Mouse (Mus musculus): ENCODE data around the gene Dlst. TPM values are rescaled to one million over a fixed set of nuclear protein-coding genes. Genes with fewer than 3 reads are reported as not detected.

The Dlst gene
- total RNA-seq (2021), result 100 to 1,000 TPM; 248 to 258 TPM
- long read RNA-seq, experiment 1, transcript Dlst-201 (15 exons, 2,764 nt), result major isoform, 101 of 158 reads
- long read RNA-seq, experiment 1, partial matches to known transcripts, result 50 of 158 reads
- long read RNA-seq, experiment 1, other reads (novel, unspliced or antisense), result 3 of 158 reads
- long read RNA-seq, experiment 2, transcript Dlst-201 (15 exons, 2,764 nt), result major isoform, 139 of 185 reads
- long read RNA-seq, experiment 2, partial matches to known transcripts, result 36 of 185 reads
- long read RNA-seq, experiment 2, other reads (novel, unspliced or antisense), result 9 of 185 reads

GRCm38 (mm10) chr12:85110698-85111592 is at the start of gene Dlst, which contains the start of gene Prox2:
Gene Dlst (plus strand): TSS chr12:85110833.
Gene Prox2 (minus strand): TSS chr12:85110759.
- peak; percentile 86 to 90 for DNase-seq (ENCODE audit: low spot score in 2 of 2)

DNA sequence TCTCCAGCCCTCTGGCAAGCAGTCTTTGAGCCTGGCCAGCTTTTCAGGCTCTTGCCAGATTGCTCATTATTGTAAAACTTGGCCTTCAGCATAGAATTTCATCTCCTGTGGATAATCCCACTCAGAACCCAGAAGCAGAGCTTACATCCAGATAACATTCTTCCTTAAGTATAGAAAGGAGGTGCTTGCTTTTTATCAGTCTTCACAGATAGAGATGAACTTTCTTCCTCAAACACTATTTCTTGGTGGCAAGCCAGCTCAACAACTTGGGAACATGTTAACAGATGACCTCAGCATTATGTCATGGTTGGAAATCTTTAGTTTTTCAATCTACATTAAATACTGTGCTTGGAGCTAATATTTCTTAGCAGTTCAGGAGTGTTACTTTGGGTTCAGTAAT is 39.6 kb upstream of the Dlst start:
- DNase-seq (ENCODE audit: low spot score in 2 of 2), result no peak

DNA sequence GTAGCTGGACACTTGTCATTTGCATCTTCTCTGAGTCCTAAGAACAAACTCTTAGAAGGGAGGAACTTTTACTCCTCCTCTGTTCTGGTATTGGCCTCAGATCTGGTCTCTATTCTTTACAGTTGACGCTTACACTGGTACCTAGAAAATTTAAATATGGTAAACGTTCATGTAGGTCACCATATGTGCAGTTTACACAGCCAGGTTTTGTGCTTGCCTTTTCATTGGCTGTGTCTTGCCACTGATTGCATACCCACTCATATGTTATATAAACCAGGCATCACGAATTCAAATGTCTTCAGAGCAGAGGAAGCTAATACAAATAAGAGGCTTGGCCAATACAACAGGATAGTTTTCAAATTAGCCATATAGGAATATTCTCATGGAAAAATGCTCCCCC is 33.5 kb upstream of the Dlst start:
- DNase-seq (ENCODE audit: low spot score in 2 of 2), result no peak

DNA sequence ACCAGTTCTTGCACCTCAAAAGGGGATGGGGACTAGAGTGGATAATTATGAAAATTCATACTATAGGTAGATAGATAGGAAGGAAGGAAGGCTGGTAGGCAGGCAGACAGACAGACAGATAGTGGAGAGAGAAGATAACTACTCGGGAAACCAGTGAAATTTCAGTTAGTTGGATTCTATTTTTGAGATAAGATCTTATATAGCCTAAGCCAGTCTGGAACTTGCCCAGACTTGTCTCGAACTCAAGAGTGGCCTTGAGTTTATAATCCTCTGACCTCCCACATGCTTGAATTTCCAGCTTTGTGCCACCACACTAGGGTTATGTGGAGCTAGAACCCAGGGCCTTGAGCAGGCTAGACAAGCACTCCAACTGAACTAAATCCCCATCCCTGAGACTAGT is 26.4 kb upstream of the Dlst start:
- DNase-seq (ENCODE audit: low spot score in 2 of 2), result no peak

DNA sequence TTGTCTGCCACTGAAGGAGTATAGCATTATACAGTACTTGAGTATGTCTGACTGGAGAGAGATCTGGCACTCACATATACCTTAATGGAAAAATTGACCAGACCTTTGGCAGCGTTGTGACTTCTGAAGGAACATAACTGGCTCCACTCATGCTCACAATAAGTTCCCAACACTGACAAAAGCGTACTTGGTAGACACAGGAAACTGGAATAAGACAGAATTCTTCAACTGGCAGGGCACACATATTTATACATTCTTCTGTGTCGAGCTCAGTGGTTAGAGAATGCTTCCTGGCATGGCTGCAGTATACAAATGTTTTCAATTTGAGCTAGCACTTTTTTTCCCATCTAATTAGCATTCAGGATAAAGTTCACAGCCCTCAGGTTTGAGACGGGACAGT is 25.7 kb upstream of the Dlst start:
- no peak for DNase-seq (ENCODE audit: low spot score in 2 of 2)

DNA sequence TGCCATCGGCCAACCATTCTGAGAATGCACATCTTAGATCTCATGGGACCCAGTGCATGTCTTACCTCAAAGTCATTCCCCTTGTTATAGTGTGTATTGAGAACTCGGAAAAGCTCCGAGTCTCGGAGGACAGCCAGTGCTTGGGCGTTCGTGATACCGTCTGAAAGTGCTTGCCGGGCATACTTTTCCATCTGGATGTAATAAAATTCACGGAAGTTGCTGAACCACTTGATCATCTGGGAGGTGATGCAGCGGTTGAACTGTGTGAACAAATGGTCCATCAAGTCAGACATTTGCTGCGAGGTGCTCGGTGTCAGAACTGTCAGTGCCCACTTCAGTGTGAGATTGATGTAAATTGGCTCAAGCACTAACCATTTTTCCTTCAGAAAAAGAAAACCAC is 22.8 kb upstream of the Dlst start:
- no peak for DNase-seq (ENCODE audit: low spot score in 2 of 2)

GRCm38 (mm10) chr12:85091190-85091589 is 19.4 kb upstream of the Dlst start:
- DNase-seq (ENCODE audit: low spot score in 2 of 2), result no peak

GRCm38 (mm10) chr12:85092214-85092613 is 18.4 kb upstream of the Dlst start:
- peak; percentile 54 to 72 for DNase-seq (ENCODE audit: low spot score in 2 of 2)

GRCm38 (mm10) chr12:85094010-85094409 is 16.6 kb upstream of the Dlst start:
- DNase-seq (ENCODE audit: low spot score in 2 of 2), result peak; percentile 40 to 65

- DNase-seq (ENCODE audit: low spot score in 2 of 2), result peak; percentile 40 to 73
Measured at GRCm38 (mm10) chr12:85094706-85095105, 15.9 kb upstream of the Dlst start.

DNA sequence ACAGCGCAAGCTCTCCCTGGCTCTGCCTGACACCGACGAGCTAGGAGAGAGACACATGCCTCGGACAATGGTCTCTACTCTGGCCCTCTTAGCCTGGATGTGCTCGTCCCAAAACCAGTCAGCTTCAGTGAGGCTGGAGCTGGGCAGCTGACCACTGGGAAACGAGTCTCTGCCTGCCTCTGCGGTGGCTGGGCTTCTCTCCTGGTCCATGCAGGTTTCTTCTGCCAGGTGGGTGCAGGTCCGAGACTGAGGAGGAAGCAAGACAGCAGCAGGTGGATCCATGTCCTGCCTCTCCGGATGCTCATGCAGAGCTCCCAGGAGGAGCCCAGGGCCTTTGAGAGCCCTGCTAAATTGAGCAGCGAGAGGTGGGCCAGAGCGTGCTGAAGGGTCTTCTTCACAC is 15.5 kb upstream of the Dlst start:
- DNase-seq (ENCODE audit: low spot score in 2 of 2), result no peak

DNA sequence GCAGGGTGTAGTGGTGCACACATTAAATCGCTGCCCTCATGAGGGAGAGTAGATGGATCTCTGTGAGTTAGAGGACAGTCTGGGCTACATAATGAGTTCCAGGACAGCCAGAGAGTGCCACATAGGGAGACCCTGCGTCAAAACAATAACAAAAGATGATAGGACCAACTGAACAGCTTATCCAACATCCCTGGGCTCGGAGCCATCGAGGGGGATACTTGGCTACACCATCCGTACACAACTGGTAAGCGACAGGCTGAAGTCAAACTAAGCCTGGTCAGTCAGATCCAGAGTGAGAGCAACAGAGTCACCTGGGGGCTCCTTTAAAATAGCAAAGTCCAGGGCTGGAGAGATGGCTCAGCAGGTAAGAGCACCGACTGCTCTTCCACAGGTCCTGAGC is 14.8 kb upstream of the Dlst start:
- no peak for DNase-seq (ENCODE audit: low spot score in 2 of 2)

- DNase-seq (ENCODE audit: low spot score in 2 of 2), result no peak
Measured at GRCm38 (mm10) chr12:85101001-85101400, 9.6 kb upstream of the Dlst start.

- DNase-seq (ENCODE audit: low spot score in 2 of 2), result no peak
Measured at GRCm38 (mm10) chr12:85101521-85102106, 9.0 kb upstream of the Dlst start.

- no peak for DNase-seq (ENCODE audit: low spot score in 2 of 2)
Measured at GRCm38 (mm10) chr12:85103096-85103495, 7.5 kb upstream of the Dlst start.

GRCm38 (mm10) chr12:85104789-85105188 is 5.8 kb upstream of the Dlst start:
- DNase-seq (ENCODE audit: low spot score in 2 of 2), result no peak

DNA sequence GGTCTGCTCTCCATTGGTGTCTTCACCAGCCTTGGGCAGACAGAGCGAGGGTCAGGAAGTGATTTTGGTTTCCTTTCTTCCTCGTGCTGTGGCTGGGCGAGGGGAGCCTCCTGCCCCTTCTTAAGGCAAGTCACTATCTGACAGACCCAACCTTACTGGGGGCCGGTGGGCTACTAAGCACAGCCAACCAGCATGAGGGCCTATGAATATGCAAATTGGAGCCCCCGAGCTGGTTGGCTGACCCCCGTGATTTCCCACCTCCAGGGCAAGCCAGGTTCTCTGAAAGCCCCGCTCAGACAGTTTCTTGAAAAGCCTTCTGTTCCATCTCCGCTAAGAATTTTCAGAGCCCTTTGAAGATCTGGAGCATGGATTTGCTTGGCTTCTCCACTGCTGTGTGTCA is 4.3 kb upstream of the Dlst start:
- DNase-seq (ENCODE audit: low spot score in 2 of 2), result no peak

- DNase-seq (ENCODE audit: low spot score in 2 of 2), result no peak
Measured at GRCm38 (mm10) chr12:85108643-85109042, 2.0 kb upstream of the Dlst start.

DNA sequence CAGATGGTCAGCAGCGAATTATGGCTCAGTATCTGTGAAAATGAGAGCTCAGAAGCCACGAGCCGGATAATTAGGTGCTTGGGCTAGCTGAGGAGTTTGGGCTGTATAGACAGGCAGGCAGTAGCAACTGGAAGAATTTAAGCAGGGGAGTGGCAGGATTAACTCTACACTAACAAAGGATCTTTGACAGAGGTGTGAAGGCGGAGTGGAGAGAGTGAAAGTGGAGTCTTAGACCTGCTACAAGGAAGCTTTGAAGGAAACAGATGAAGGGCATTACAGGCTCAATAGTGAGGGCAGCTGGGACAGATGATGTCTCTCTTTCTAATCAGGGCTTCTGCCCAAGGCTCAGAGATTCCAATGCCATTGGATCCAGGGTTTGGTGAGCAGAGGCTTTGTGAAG is 1.2 kb upstream of the Dlst start:
- no peak for DNase-seq (ENCODE audit: low spot score in 2 of 2)

DNA sequence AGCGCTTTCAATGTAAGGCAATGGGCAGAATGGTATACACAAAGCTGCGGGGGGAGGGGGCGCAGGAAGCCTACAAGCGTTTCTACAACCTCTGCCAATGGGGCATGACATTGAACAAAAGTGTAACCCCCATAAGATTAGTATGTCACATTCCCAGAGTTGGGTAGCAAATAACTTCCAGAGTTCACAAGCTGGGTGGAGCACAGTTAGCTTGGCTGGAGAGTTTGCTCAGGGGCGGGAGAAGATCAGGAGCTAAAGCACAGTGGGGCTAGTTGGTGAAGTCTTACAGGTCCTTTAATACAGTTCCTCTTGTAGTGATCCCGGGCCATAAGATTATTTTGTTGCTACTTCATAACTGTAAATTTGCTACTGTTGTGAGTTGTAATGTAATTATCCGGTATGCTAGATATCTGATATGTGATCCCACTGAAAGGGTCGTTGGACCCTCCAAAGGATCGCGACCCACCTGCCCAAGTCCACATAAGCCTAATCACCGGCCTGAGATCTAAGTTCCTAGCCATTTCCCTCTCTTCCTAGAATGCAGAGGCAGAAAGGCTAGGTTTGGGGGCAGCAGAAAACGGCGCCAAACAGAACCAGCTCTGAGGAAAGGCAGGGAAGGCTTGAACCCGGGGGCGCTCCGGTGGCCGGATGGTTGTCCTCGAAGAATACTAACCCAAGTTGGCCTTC is 479 bp upstream of the Dlst start:
- no peak for DNase-seq (ENCODE audit: low spot score in 2 of 2)

- no peak for DNase-seq (ENCODE audit: low spot score in 2 of 2)
Measured at GRCm38 (mm10) chr12:85112550-85113251, 2.1 kb downstream of the Dlst start.

All from gastrocnemius, postnatal 4 days (tissue).